Mouse (Mus musculus): ENCODE results near the gene Gm3402. TPM values are rescaled to one million over a fixed set of nuclear protein-coding genes. Genes with fewer than 3 reads are reported as not detected.
"Not testable (repeated sequence)": the region's sequence is repeated elsewhere in the genome, so short reads cannot be mapped to it uniquely, and the experiment has no call there.

Gene Gm3402
- not detected in 2 replicates for polyA plus RNA-seq (2015; fragmentation: Nextera tagmentation; extraction: Ambion mirVana)

DNA sequence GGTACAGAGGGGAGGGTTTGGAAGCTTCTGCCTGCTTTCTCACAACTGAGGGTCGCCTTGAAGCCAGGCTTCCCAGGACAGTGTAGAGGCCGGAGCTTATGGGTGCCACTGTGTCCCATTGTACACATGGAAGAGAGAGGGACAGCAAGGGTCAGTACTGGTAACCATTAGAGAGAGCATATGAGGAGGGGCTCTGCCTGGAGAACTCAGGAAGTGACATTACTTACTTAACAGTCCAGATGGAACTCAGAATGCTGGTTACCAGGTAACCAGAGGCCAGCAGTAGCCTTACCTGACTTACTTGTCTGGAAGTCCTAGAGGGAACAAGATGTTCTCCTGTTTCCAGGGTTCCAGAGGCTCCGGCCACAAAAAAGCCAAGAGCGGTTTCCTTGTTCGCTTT, at the start of gene Gm3402:
Gene Gm3402, plus strand, starts transcription at position 301 of the 400 bp plus-strand sequence.
- H3K4me1 ChIP-seq; H3K4me3 ChIP-seq; H3K9me3 ChIP-seq; ATAC-seq (ENCODE audit: low FRiP score, low read depth); H3K36me3 ChIP-seq; H3K4me2 ChIP-seq (replicated peaks); H3K9ac ChIP-seq; H3K27me3 ChIP-seq; H3K27ac ChIP-seq: not testable (repeated sequence)
- 90% methylated on average over 1 of the region's 5 CpGs for WGBS

DNA sequence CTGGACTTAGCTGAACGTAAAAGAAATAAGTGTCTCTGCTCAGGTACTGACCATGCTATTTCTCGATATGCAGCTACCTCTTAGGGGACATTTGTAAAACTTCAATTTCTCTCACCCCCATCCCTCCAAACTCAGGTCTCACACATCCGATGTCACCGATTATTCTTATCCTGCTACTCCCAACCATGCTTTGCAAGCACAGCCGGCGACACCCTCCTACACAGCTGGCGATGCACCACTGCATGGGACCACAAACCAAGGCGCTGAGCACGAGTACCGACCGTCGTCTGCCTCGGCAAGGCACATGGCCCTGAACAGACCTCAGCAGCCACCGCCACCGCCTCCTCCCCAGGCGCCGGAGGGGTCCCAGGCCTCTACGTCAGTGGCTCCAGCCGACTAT, 47.3 kb upstream of the Gm3402 start:
- H3K36me3 ChIP-seq: peaks cover 17% of the 10 kb centered on the region; the same call in 1 of the 2 replicates
- no peaks in the 10 kb centered on the region for H3K4me1 ChIP-seq
- no peak overlapping the region for H3K27ac ChIP-seq
- WGBS: 91% methylated on average over 19 of the region's 19 CpGs
- H3K9me3 ChIP-seq: no peaks in the 10 kb centered on the region
- H3K4me2 ChIP-seq (replicated peaks): no peak overlapping the region
- H3K27me3 ChIP-seq: no peaks in the 10 kb centered on the region
- no peak overlapping the region for H3K9ac ChIP-seq
- H3K4me3 ChIP-seq: no peak overlapping the region
- ATAC-seq (ENCODE audit: low FRiP score, low read depth): no peak

DNA sequence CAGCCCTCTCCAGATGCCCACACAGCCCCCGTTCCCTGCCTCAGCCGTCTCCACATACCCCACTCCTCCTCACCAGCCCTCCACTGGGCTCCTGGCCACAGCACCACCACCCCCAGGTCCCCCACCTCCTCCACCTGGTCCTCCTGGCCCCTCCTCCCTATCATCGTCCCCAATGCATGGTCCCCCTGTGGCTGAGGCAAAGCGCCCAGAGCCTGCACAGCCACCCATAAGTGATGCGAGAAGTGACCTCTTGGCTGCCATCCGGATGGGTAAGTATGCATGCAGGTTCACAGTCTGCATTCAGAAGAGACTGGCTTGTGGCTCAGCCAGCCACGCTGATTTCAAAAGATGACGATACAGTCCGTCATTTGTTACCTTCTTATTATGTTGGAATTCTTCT, 45.6 kb upstream of the Gm3402 start:
- WGBS: 92% methylated on average over 9 of the region's 9 CpGs
- no peaks in the 10 kb centered on the region for H3K4me1 ChIP-seq
- no peak overlapping the region for H3K27ac ChIP-seq
- no peak overlapping the region for H3K9ac ChIP-seq
- H3K27me3 ChIP-seq: no peaks in the 10 kb centered on the region
- H3K36me3 ChIP-seq: peaks cover 16% of the 10 kb centered on the region; the same call in 1 of the 2 replicates
- no peaks in the 10 kb centered on the region for H3K9me3 ChIP-seq
- no peak for ATAC-seq (ENCODE audit: low FRiP score, low read depth)
- no peak overlapping the region for H3K4me2 ChIP-seq (replicated peaks)
- H3K4me3 ChIP-seq: no peak overlapping the region

DNA sequence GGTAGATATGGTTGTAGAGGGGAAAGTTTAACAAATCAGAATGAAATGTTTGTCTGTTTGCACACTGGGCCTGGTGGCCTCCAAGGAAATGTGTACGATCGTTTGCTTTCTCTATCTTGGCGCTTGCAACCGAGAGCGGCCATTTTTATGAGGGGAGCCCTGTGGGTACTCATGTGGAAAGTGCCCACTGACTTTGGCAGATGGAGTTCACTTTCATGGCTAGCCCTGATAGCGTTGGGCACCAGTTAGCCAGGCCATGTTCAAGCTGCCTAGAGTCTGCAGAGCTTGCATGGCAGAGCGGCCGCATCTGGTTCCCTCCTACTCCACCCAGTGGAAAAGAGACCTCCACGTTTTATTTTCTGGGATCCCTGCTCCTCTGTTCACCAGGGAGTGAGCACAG, 43.1 kb upstream of the Gm3402 start:
- Histone ChIP-seq H3K4me3 (no peak overlapping the region), H3K4me2 (replicated peaks) (no peak overlapping the region), H3K9me3 (no peaks in the 10 kb centered on the region), H3K36me3 (peaks cover 16% of the 10 kb centered on the region; the same call in 1 of the 2 replicates), H3K27me3 (no peaks in the 10 kb centered on the region), H3K27ac (no peak overlapping the region), H3K4me1 (no peaks in the 10 kb centered on the region), H3K9ac (no peak overlapping the region)
- ATAC-seq (ENCODE audit: low FRiP score, low read depth): no peak
- WGBS: 88% methylated on average over 9 of the region's 9 CpGs

DNA sequence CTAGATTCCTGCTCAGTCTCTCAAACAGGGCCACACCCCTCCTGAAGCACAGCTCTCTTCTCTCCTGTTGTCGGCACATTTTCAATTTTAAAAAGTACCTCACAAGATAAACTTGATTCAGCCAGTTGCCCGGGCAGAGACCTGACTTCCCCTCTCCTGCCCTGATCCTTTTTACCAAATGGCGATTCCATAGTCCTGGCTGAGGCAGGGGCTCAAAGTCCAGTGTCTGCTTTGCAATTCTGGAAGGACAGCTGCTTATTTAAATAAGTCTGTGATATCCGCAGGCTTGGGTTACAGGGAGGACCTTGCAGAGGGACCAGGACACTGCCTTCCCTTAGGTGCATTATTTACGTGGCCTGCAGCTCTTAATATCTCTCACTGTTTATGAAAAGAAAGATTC, 42.6 kb upstream of the Gm3402 start:
- Histone ChIP-seq H3K4me3 (no peak overlapping the region), H3K9me3 (no peaks in the 10 kb centered on the region), H3K27me3 (no peaks in the 10 kb centered on the region), H3K4me2 (replicated peaks) (no peak overlapping the region), H3K4me1 (no peaks in the 10 kb centered on the region), H3K9ac (no peak overlapping the region), H3K27ac (no peak overlapping the region), H3K36me3 (peaks cover 16% of the 10 kb centered on the region; the same call in 1 of the 2 replicates)
- WGBS: 87% methylated on average over 5 of the region's 5 CpGs
- no peak for ATAC-seq (ENCODE audit: low FRiP score, low read depth)

DNA sequence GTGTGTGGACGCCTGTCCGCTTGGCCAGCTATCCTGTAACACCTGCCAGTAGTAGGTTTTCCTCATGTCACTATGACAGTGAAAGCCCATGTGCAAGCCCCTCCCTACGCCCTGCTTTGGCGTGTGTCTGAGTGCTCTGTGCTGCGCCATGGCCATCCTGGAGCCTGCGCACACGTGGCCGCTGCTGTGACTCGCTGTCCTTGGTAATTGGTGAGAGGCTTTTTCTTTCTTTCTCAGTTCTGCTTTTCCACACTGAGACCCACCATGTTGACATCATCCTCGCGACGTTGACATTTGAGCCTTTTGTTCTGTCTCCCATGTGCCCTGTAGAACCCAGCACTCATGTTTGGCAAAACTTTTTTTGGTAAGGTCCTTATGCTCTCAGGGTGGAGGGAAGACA, 42.1 kb upstream of the Gm3402 start:
- no peak for ATAC-seq (ENCODE audit: low FRiP score, low read depth)
- H3K9ac ChIP-seq: no peak overlapping the region
- H3K9me3 ChIP-seq: no peaks in the 10 kb centered on the region
- 91% methylated on average over 12 of the region's 12 CpGs for WGBS
- no peaks in the 10 kb centered on the region for H3K27me3 ChIP-seq
- no peak overlapping the region for H3K4me3 ChIP-seq
- no peaks in the 10 kb centered on the region for H3K4me1 ChIP-seq
- no peak overlapping the region for H3K27ac ChIP-seq
- H3K4me2 ChIP-seq (replicated peaks): no peak overlapping the region
- peaks cover 16% of the 10 kb centered on the region; the same call in 1 of the 2 replicates for H3K36me3 ChIP-seq

DNA sequence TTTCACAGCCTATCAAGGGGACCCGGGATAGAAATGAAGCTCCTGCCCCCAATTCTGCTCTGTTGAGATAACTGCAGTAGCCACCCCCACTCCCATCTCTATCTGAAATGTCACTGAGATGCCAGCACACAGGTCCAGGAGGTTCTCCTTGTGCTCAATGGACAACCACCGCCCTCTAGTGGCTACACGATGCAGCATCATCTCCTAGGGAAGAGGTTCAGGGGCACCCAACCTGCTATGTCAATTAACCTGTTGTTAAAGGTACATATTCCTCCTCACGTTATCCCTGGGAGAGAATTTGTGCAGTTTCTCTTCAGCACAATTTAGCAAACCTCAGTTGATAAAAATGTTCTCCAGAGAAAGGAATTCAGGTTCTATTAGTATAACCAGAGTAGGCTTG, 34.4 kb upstream of the Gm3402 start:
- not testable (repeated sequence) for H3K9me3 ChIP-seq; H3K27me3 ChIP-seq; H3K4me2 ChIP-seq (replicated peaks); ATAC-seq (ENCODE audit: low FRiP score, low read depth); H3K27ac ChIP-seq; H3K9ac ChIP-seq; H3K4me3 ChIP-seq; H3K36me3 ChIP-seq; H3K4me1 ChIP-seq
- 12% methylated on average over 4 of the region's 4 CpGs for WGBS

DNA sequence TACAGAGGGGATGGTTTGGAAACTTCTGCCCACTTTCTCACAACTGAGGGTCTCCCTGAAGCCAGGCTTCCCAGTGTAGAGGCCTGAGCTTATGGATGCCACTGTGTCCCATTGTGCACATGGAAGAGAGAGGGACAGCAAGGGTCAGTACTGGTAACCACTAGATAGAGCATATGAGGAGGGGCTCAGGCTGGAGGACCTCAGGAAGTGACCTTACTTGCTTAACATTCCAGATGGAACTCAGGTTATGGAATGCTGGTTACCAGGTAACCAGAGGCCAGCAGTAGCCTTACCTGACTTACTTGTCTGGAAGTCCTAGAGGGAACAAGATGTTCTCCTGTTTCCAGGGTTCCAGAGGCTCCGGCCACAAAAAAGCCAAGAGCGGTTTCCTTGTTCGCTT, 32.3 kb upstream of the Gm3402 start, which contains the start of gene Gm6408:
Gene Gm6408, plus strand, starts transcription at position 301 of the 400 bp plus-strand sequence.
- not testable (repeated sequence) for H3K4me2 ChIP-seq (replicated peaks); H3K4me3 ChIP-seq; H3K9ac ChIP-seq; ATAC-seq (ENCODE audit: low FRiP score, low read depth); H3K36me3 ChIP-seq; H3K27ac ChIP-seq; H3K27me3 ChIP-seq; H3K9me3 ChIP-seq; H3K4me1 ChIP-seq
- 81% methylated on average over 3 of the region's 3 CpGs for WGBS

DNA sequence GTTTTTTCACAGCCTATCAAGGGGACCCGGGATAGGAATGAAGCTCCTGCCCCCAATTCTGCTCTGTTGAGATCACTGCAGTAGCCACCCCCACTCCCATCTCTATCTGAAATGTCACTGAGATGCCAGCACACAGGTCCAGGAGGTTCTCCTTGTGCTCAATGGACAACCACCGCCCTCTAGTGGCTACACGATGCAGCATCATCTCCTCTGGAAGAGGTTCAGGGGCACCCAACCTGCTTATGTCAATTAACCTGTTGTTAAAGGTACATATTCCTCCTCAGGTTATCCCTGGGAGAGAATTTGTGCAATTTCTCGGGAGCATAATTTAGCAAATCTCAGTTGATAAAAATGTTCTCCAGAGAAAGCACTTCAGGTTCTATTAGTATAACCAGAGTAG, 25.0 kb upstream of the Gm3402 start:
- H3K27me3 ChIP-seq; ATAC-seq (ENCODE audit: low FRiP score, low read depth); H3K4me2 ChIP-seq (replicated peaks); H3K36me3 ChIP-seq; H3K27ac ChIP-seq; H3K9me3 ChIP-seq; H3K4me1 ChIP-seq; H3K4me3 ChIP-seq; H3K9ac ChIP-seq: not testable (repeated sequence)
- WGBS: 8% methylated on average over 3 of the region's 4 CpGs

DNA sequence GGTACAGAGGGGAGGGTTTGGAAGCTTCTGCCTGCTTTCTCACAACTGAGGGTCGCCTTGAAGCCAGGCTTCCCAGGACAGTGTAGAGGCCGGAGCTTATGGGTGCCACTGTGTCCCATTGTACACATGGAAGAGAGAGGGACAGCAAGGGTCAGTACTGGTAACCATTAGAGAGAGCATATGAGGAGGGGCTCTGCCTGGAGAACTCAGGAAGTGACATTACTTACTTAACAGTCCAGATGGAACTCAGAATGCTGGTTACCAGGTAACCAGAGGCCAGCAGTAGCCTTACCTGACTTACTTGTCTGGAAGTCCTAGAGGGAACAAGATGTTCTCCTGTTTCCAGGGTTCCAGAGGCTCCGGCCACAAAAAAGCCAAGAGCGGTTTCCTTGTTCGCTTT, 22.9 kb upstream of the Gm3402 start, which contains the start of gene Gm6370:
Gene Gm6370, plus strand, starts transcription at position 301 of the 400 bp plus-strand sequence.
- no CpG with 5 or more reads among the region's 5 CpGs for WGBS
- H3K4me3 ChIP-seq; H3K4me2 ChIP-seq (replicated peaks); H3K9me3 ChIP-seq; H3K9ac ChIP-seq; H3K36me3 ChIP-seq; H3K4me1 ChIP-seq; H3K27me3 ChIP-seq; H3K27ac ChIP-seq; ATAC-seq (ENCODE audit: low FRiP score, low read depth): not testable (repeated sequence)

DNA sequence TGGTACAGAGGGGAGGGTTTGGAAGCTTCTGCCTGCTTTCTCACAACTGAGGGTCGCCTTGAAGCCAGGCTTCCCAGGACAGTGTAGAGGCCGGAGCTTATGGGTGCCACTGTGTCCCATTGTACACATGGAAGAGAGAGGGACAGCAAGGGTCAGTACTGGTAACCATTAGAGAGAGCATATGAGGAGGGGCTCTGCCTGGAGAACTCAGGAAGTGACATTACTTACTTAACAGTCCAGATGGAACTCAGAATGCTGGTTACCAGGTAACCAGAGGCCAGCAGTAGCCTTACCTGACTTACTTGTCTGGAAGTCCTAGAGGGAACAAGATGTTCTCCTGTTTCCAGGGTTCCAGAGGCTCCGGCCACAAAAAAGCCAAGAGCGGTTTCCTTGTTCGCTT, 11.8 kb upstream of the Gm3402 start, which contains the start of gene 4930449I24Rik:
Gene 4930449I24Rik, plus strand, starts transcription at position 301 of the 400 bp plus-strand sequence.
- H3K4me3 ChIP-seq; H3K9ac ChIP-seq; ATAC-seq (ENCODE audit: low FRiP score, low read depth); H3K9me3 ChIP-seq; H3K4me1 ChIP-seq; H3K36me3 ChIP-seq; H3K4me2 ChIP-seq (replicated peaks); H3K27me3 ChIP-seq; H3K27ac ChIP-seq: not testable (repeated sequence)
- WGBS: no CpG with 5 or more reads among the region's 5 CpGs

DNA sequence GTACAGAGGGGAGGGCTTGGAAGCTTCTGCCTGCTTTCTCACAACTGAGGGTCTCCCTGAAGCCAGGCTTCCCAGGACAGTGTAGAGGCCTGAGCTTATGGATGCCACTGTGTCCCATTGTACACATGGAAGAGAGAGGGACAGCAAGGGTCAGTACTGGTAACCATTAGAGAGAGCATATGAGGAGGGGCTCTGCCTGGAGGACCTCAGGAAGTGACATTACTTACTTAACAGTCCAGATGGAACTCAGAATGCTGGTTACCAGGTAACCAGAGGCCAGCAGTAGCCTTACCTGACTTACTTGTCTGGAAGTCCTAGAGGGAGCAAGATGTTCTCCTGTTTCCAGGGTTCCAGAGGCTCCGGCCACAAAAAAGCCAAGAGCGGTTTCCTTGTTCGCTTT, 11.6 kb downstream of the Gm3402 start, which contains the start of gene Gm3404:
Gene Gm3404, plus strand, starts transcription at position 301 of the 400 bp plus-strand sequence.
- not testable (repeated sequence) for H3K4me1 ChIP-seq; H3K27ac ChIP-seq; H3K27me3 ChIP-seq; H3K4me2 ChIP-seq (replicated peaks); H3K4me3 ChIP-seq; H3K36me3 ChIP-seq; H3K9me3 ChIP-seq; ATAC-seq (ENCODE audit: low FRiP score, low read depth); H3K9ac ChIP-seq
- WGBS: 88% methylated on average over 3 of the region's 3 CpGs

DNA sequence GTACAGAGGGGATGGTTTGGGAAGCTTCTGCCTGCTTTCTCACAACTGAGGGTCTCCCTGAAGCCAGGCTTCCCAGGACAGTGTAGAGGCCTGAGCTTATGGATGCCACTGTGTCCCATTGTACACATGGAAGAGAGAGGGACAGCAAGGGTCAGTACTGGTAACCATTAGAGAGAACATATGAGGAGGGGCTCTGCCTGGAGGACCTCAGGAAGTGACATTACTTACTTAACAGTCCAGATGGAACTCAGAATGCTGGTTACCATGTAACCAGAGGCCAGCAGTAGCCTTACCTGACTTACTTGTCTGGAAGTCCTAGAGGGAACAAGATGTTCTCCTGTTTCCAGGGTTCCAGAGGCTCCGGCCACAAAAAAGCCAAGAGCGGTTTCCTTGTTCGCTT, 23.4 kb downstream of the Gm3402 start, which contains the start of gene Gm3409:
Gene Gm3409, plus strand, starts transcription at position 301 of the 400 bp plus-strand sequence.
- H3K36me3 ChIP-seq; H3K27me3 ChIP-seq; H3K9ac ChIP-seq; H3K9me3 ChIP-seq; H3K27ac ChIP-seq; H3K4me1 ChIP-seq; H3K4me2 ChIP-seq (replicated peaks); H3K4me3 ChIP-seq; ATAC-seq (ENCODE audit: low FRiP score, low read depth): not testable (repeated sequence)
- 97% methylated on average over 3 of the region's 3 CpGs for WGBS
